Mouse (Mus musculus): ENCODE results near the gene Atp8a2.

Atp8a2 gene

GRCm38 (mm10) chr14:59695160-59695559, 501.8 kb downstream of the Atp8a2 start:
- DNase-seq = no peak

- peak; percentile 42 for DNase-seq
Measured at GRCm38 (mm10) chr14:59692164-59692563, 504.8 kb downstream of the Atp8a2 start.

GRCm38 (mm10) chr14:59691402-59691801, 505.6 kb downstream of the Atp8a2 start:
- no peak for DNase-seq

GRCm38 (mm10) chr14:59690954-59691353, 506.0 kb downstream of the Atp8a2 start:
- DNase-seq = no peak

GRCm38 (mm10) chr14:59689596-59689995, 507.4 kb downstream of the Atp8a2 start:
- no peak for DNase-seq

- no peak for DNase-seq
Measured at GRCm38 (mm10) chr14:59686229-59686628, 510.8 kb downstream of the Atp8a2 start.

GRCm38 (mm10) chr14:59685343-59685742, 511.6 kb downstream of the Atp8a2 start:
- DNase-seq = no peak

GRCm38 (mm10) chr14:59681906-59682305, 515.1 kb downstream of the Atp8a2 start:
- DNase-seq = peak; percentile 52

GRCm38 (mm10) chr14:59677598-59678003, 519.4 kb downstream of the Atp8a2 start:
- DNase-seq = no peak

- DNase-seq = peak; percentile 16
Measured at GRCm38 (mm10) chr14:59675330-59675729, 521.6 kb downstream of the Atp8a2 start.

GRCm38 (mm10) chr14:59674556-59674955, 522.4 kb downstream of the Atp8a2 start:
- no peak for DNase-seq

GRCm38 (mm10) chr14:59672893-59673515, 524.0 kb downstream of the Atp8a2 start:
- no peak for DNase-seq

GRCm38 (mm10) chr14:59657098-59657497, 539.9 kb downstream of the Atp8a2 start:
- no peak for DNase-seq

GRCm38 (mm10) chr14:59656591-59656990, 540.4 kb downstream of the Atp8a2 start:
- no peak for DNase-seq

- no peak for DNase-seq
Measured at GRCm38 (mm10) chr14:59649337-59649736, 547.6 kb downstream of the Atp8a2 start.

GRCm38 (mm10) chr14:59648611-59649010, 548.4 kb downstream of the Atp8a2 start:
- no peak for DNase-seq

- DNase-seq = peak; percentile 33
Measured at GRCm38 (mm10) chr14:59646826-59647697, 549.9 kb downstream of the Atp8a2 start.

GRCm38 (mm10) chr14:59644896-59645295, 552.1 kb downstream of the Atp8a2 start:
- no peak for DNase-seq

GRCm38 (mm10) chr14:59644166-59644565, 552.8 kb downstream of the Atp8a2 start:
- no peak for DNase-seq

GRCm38 (mm10) chr14:59643582-59643981, 553.4 kb downstream of the Atp8a2 start:
- peak; percentile 43 for DNase-seq

GRCm38 (mm10) chr14:59641856-59642255, 555.1 kb downstream of the Atp8a2 start:
- no peak for DNase-seq

- DNase-seq = no peak
Measured at GRCm38 (mm10) chr14:59638906-59639703, 557.9 kb downstream of the Atp8a2 start.

GRCm38 (mm10) chr14:59633988-59634387, 563.0 kb downstream of the Atp8a2 start:
- DNase-seq = no peak
